Mouse (Mus musculus): ENCODE data around the gene Bcar1.
A peak's percentile ranks its signal among the peaks of the same experiment; 100 is the strongest.

Gene Bcar1

GRCm38 (mm10) chr8:111666751-111667150, 76.9 kb downstream of the Bcar1 start:
- DNase-seq, result no peak

GRCm38 (mm10) chr8:111662473-111662872, 81.1 kb downstream of the Bcar1 start:
- DNase-seq, result peak; percentile 90

Measured in kidney, postnatal 4 days (tissue).